8 mouse cellular contexts compared by ENCODE assay signal in genomic region chr17:5885474-5885873, GRCm38 (mm10). TPM values are rescaled to one million over a fixed set of nuclear protein-coding genes. Genes with fewer than 3 reads are reported as not detected.
DNase-seq lines count a peak whose midpoint lies in the region; ATAC-seq and TF ChIP-seq lines count a peak whose summit lies in the region.

No protein-coding gene starts in this region.

- H3K27me3 ChIP-seq in stomach, embryonic 15.5 days (replicated peaks): no peaks in the 10 kb centered on the region
- no peaks in the 10 kb centered on the region for H3K27me3 ChIP-seq in stomach, postnatal 0 days (ENCODE audit: control insufficient read depth, insufficient read depth, low read length)
- no peaks in the 10 kb centered on the region for H3K27me3 ChIP-seq in heart, embryonic 10.5 days (ENCODE audit: insufficient read depth, poor library complexity, severe bottlenecking)
- no peaks in the 10 kb centered on the region for H3K27me3 ChIP-seq in kidney, adult 2 months (replicated peaks; ENCODE audit: control insufficient read depth, insufficient read depth, low read length)

- H3K4me2 ChIP-seq in stomach, embryonic 15.5 days: no peak overlapping the region
- H3K4me2 ChIP-seq in stomach, postnatal 0 days (replicated peaks; ENCODE audit: low read depth): no peak overlapping the region

- TF ChIP-seq EP300 in stomach, postnatal 0 days (optimal IDR thresholded peaks at IDR 0.05): no peak

- TF ChIP-seq POLR2A in kidney, adult 2 months (IDR thresholded peaks at IDR 0.05; ENCODE audit: low read depth, low read length): no peak

- no peak for TF ChIP-seq CTCF in stomach, postnatal 0 days (IDR thresholded peaks at IDR 0.05; ENCODE audit: low read depth)
- TF ChIP-seq CTCF in kidney, adult 2 months (conservative IDR thresholded peaks at IDR 0.05; ENCODE audit: insufficient read depth, insufficient read length, low read depth, low read length): 0 out of 2 replicates have a peak, but pooled peaks have one; percentile 12

- no peak; the same call in 1 of the 2 replicates for ATAC-seq in stomach, embryonic 15.5 days (ENCODE audit: insufficient read depth, low FRiP score, low read depth)
- ATAC-seq in stomach, postnatal 0 days (ENCODE audit: low FRiP score, low TSS enrichment): no peak

- H3K36me3 ChIP-seq in stomach, embryonic 15.5 days: no peaks in the 10 kb centered on the region
- no peaks in the 10 kb centered on the region; the same call in 1 of the 2 replicates for H3K36me3 ChIP-seq in stomach, postnatal 0 days (ENCODE audit: control insufficient read depth, insufficient read depth, low read length)
- H3K36me3 ChIP-seq in heart, embryonic 10.5 days: peaks cover 12% of the 10 kb centered on the region; the same call in 1 of the 2 replicates
- no peaks in the 10 kb centered on the region; the same call in 1 of the 2 replicates for H3K36me3 ChIP-seq in kidney, adult 2 months (ENCODE audit: control insufficient read depth, insufficient read depth, low read length)

- H3K9me3 ChIP-seq in stomach, embryonic 15.5 days: no peaks in the 10 kb centered on the region
- H3K9me3 ChIP-seq in stomach, postnatal 0 days (ENCODE audit: control insufficient read depth, low read length): no peaks in the 10 kb centered on the region
- H3K9me3 ChIP-seq in heart, embryonic 10.5 days: no peaks in the 10 kb centered on the region

- 29% methylated on average over 8 of the region's 8 CpGs for WGBS in stomach, embryonic 15.5 days
- WGBS in stomach, postnatal 0 days: 27% methylated on average over 8 of the region's 8 CpGs
- 44% methylated on average over 8 of the region's 8 CpGs for WGBS in heart, embryonic 10.5 days
- WGBS in kidney, adult 2 months: 22% methylated on average over 8 of the region's 8 CpGs

- DNase-seq in stomach, postnatal 0 days (ENCODE audit: low spot score): no peak
- DNase-seq in cerebellum, adult 9-10 months: peak; percentile 42
- no peak for DNase-seq in heart, embryonic 10.5 days (ENCODE audit: low spot score)
- peak; percentile 91 for DNase-seq in kidney, adult 2 months
- DNase-seq in lung, adult 18-20 months: peak; percentile 71 to 79
- peak; percentile 47 for DNase-seq in right cerebral cortex, postnatal 14 days
- DNase-seq in embryo, embryonic 10.5 days (ENCODE audit: low spot score): no peak

- H3K9ac ChIP-seq in stomach, embryonic 15.5 days: no peak overlapping the region
- no peak overlapping the region; the same call in 1 of the 2 replicates for H3K9ac ChIP-seq in stomach, postnatal 0 days (ENCODE audit: low read length)

- H3K27ac ChIP-seq in stomach, embryonic 15.5 days: peak overlapping the region; percentile 44; the same call in 1 of the 2 replicates
- H3K27ac ChIP-seq in stomach, postnatal 0 days (replicated peaks): no peak overlapping the region
- peak overlapping the region; percentile 45 for H3K27ac ChIP-seq in heart, embryonic 10.5 days
- H3K27ac ChIP-seq in kidney, adult 2 months (ENCODE audit: insufficient read depth, low read depth, low read length): peak overlapping the region; percentile 28

- H3K4me1 ChIP-seq in stomach, embryonic 15.5 days: 0 out of 2 replicates have a peak, but pooled peaks cover 7% of the 10 kb centered on the region
- no peaks in the 10 kb centered on the region for H3K4me1 ChIP-seq in stomach, postnatal 0 days (replicated peaks; ENCODE audit: control insufficient read depth, insufficient read depth)
- peaks cover 28% of the 10 kb centered on the region for H3K4me1 ChIP-seq in heart, embryonic 10.5 days
- H3K4me1 ChIP-seq in kidney, adult 2 months (ENCODE audit: control insufficient read depth, insufficient read depth, low read length): peaks cover 19% of the 10 kb centered on the region; the same call in 1 of the 2 replicates

- H3K4me3 ChIP-seq in stomach, embryonic 15.5 days (replicated peaks): no peak overlapping the region
- no peak overlapping the region for H3K4me3 ChIP-seq in stomach, postnatal 0 days (ENCODE audit: low read depth, low read length)
- no peak overlapping the region for H3K4me3 ChIP-seq in heart, embryonic 10.5 days
- H3K4me3 ChIP-seq in kidney, adult 2 months (ENCODE audit: insufficient read depth, low read depth, low read length): no peak overlapping the region

RNA-seq across cellular contexts. Expression of gene Snx9, which starts 44.3 kb away (rescaled TPM):
- 37.5 and 42.8 TPM in 2 replicates for polyA plus RNA-seq in stomach, embryonic 15.5 days (2015; fragmentation: Nextera tagmentation; extraction: Ambion mirVana)
- 34.8 and 36.3 TPM in 2 replicates for polyA plus RNA-seq in stomach, postnatal 0 days (2015; fragmentation: Nextera tagmentation; extraction: Ambion mirVana)
- 22.6 and 26.5 TPM in 2 replicates for polyA plus RNA-seq in heart, embryonic 10.5 days (2016; fragmentation: Nextera tagmentation; extraction: Ambion mirVana)
- 55.3 and 56.6 TPM in 2 replicates for polyA plus RNA-seq in kidney, adult 2 months (2012; rRNA removed)

RNA-seq across cellular contexts. Expression of gene Synj2, which starts 55.6 kb away (rescaled TPM):
- 5.9 and 6.6 TPM in 2 replicates for polyA plus RNA-seq in stomach, embryonic 15.5 days (2015; fragmentation: Nextera tagmentation; extraction: Ambion mirVana)
- 3.2 and 3.3 TPM in 2 replicates for polyA plus RNA-seq in stomach, postnatal 0 days (2015; fragmentation: Nextera tagmentation; extraction: Ambion mirVana)
- 3.4 and 3.8 TPM in 2 replicates for polyA plus RNA-seq in heart, embryonic 10.5 days (2016; fragmentation: Nextera tagmentation; extraction: Ambion mirVana)
- polyA plus RNA-seq in kidney, adult 2 months (2012; rRNA removed): 1.5 and 1.8 TPM in 2 replicates

Comparison
In these comparisons a context has a peak if more than half of its experiments do, and no peak if none do; other contexts are left out.
1. DNase-seq: peak in cerebellum, adult 9-10 months (single experiment), kidney, adult 2 months (single experiment), lung, adult 18-20 months (2 of 2) and right cerebral cortex, postnatal 14 days (single experiment); none in stomach, postnatal 0 days (single experiment), heart, embryonic 10.5 days (single experiment) and embryo, embryonic 10.5 days (single experiment).